Mouse (Mus musculus): Measurements from ENCODE around the gene Bst1.

Gene Bst1

DNA sequence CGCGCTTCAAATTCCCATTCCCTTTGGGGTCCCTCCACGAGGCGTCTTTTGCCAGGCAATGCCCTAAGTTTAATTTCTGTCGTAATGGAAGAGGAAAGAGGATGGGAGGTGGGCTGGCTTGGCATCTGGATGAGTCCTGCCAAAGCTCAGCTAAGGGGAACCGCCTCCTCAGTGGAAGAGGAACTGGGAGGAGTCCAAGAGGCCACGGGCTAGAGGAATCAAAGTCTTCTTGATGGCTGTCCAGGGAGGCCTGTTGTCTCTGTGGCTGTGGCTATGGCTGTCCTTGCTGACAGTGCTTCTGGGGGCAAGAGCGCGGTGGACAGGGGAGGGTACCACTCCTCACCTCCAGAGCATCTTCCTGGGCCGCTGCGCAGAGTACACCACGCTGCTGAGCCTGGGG lies at the start of gene Bst1:
Gene Bst1 (plus strand): TSS at position 191 of the 400 bp plus-strand sequence.
- no peak for DNase-seq

DNA sequence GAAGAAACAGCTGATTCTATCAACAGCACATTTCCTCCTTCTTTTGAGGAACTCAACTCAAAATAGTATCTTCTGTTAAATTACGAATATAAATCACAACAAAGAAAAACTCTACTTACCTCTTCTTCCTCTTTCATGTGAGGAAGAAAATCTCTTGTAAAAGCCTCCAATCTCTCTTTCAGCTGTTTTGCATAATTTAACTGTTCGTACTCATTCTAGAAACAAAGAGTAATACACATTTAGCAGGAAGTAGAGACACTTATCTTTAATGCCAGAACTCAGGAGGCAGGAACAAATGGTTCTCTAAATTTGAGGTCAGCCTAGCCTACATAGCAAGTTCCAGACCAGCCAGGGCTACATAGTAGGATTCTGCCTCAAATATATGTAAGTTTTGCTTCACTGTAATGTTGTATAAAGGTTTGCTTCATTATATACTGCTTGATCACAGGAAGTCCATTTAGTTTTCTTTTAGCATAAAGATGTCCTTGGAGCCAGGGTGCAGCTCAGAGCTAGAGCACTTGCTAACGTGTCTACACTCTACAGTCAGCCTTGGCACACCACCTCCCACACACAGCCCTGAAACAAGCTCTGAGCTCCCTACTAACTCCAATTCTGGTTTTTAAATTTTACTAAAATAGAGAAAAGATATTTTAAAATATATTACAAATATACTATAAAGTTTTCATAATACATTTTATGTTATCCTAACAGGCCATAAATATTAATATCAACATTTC lies 47.9 kb upstream of the Bst1 start:
- DNase-seq, result no peak

DNA sequence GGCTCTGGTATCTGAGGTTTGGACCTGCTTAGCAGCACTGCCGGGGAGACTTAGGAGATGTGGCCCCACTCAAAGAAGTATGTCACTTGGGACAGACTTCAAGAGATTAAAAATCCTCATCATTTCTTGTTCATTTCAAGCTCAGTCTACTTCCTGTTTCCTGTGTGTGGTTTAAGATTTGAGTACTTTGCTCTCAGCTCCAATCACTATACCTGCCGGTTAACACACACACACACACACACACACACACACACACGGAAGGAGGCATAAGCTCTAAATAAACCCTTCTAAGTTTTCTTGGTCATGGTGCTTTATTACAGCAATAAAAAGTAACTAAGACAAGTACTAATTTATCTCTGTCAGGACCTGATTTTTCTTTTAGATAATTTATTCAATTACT lies 47.1 kb upstream of the Bst1 start:
- DNase-seq, result no peak

DNA sequence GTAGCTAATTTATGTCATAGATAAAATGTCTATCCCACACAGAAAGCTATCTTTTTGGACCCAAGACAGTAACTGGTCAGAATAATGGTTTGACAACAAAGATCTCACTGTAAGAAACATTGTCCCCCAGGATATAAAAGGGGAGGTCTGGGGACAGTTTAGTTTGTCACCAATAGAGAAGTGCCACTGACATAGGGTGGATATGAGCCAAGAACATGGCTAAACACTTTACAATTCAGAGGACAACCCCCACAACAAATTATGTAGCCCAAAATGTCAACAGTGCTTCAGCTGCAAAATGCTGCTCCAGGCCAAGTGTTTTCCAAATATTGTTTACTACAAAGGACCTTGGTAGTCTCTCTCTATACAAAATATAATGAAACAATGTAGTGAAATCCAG lies 42.3 kb upstream of the Bst1 start:
- no peak for DNase-seq

- DNase-seq, result no peak
Observed at GRCm38 (mm10) chr5:43776993-43777392, 41.7 kb upstream of the Bst1 start.

DNA sequence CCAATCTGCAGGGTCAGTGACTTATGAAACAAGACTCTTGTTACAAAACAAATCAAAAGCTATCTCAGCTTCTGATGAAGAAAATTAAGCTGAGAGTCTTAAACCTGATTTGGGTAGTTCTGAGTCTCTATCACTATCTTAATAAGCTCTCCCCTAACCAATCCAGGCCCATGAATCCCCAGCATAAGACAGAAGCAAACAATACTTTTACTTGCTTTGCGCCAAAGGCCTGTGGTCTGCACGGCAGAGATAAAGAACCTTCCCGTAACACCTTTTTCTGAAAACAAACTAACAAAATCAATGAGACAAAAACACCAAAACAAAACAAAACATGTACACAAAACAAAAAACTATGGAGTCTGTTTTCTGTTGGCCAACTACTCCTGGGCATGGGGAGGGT lies 40.1 kb upstream of the Bst1 start:
- no peak for DNase-seq

DNA sequence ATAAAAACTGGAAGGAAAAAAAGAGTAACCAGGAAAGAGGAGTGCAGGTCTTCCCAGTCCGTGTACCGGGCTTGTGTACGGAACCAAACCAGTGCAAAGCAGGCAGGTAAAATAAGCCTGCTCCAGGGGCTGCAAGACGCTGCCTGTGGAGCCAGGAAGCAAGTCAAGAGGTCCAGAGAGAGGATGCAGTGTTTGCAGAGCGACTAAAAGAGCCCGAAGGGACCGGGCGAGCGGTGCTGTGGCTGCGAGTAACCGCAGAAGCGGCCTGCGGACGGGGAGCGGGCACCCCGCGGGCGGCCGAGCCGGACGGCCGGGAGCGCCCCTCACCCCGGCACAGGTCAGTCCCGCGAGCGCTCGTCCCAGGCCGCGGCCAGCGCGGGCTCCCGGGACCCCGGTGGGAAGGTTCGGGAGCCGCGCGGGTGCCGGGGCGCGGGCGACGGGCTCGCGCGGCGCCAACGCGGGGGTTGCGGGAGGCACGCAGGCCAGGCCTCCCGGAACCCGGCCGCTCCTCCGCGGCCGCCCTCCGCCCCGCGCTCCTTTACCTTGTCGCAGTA lies 37.2 kb upstream of the Bst1 start:
- DNase-seq, result peak in 1 of 2 experiments; percentile 48

DNA sequence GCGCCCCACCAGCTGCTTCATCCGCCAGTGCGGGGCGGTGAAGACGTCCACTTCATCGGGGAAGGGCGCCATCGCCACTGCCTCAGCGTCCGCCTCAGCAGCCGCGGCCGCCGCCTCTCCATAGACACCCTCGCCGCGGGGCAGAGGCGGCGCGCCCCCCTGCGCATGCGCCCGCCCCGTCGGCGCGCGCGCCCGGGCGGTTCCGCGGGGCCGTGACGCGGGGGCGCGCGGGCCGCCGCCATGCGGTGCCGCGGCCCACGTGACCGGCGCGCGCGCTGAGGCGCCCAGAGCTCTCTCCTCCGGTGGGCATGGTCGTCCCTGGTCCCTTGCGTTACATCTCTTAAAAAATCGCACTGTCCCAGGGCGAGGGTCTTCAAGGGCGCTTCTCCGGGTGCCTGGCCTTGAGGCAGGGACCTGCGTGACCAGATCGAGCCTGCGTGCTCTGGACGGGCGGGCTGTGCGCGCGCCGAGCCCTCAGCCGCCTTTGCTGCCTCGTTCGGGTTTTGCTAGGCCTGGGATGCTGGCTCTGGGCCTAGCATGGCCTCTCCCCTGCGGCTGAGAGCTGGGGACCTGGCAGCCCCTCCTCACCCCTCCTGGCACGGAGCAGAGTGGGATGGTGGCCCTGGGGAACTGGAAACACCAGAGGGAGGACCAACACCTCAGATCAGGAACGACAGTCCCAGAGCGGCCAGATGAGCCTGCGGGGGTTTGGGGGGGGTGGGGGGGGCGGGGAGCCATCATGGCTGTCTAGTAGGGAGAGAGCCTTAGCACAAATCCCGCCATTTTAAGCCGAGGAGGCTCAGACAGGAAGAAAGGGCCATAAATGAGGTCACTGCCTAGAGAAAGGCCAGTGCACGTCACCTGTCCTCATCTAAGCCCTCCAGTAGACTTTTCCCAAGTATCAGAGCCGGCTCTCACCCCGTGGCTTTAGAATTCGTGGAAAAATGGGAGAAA lies 36.4 kb upstream of the Bst1 start:
- DNase-seq, result peak; percentile 68 to 92

GRCm38 (mm10) chr5:43783996-43784395 lies 34.7 kb upstream of the Bst1 start:
- DNase-seq, result no peak

DNA sequence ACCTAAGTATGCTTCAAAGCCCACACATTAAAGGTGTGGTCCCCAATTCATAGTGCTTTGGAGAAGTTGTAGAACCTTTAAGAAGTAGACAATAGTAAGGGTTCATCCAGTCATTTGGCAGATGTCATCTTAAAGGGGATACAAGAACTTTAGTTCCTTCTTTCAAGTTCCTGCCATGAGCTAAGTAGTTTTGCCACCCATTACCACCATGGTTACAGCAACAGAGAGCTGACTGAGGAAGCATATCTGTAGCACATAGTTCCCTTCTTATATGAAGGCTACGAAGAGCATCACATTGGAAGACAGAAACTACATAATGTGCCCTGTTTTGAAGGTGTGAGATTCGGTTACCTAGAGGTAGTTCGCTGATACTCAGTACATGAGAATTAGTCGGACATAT lies 32.1 kb upstream of the Bst1 start:
- no peak for DNase-seq

DNA sequence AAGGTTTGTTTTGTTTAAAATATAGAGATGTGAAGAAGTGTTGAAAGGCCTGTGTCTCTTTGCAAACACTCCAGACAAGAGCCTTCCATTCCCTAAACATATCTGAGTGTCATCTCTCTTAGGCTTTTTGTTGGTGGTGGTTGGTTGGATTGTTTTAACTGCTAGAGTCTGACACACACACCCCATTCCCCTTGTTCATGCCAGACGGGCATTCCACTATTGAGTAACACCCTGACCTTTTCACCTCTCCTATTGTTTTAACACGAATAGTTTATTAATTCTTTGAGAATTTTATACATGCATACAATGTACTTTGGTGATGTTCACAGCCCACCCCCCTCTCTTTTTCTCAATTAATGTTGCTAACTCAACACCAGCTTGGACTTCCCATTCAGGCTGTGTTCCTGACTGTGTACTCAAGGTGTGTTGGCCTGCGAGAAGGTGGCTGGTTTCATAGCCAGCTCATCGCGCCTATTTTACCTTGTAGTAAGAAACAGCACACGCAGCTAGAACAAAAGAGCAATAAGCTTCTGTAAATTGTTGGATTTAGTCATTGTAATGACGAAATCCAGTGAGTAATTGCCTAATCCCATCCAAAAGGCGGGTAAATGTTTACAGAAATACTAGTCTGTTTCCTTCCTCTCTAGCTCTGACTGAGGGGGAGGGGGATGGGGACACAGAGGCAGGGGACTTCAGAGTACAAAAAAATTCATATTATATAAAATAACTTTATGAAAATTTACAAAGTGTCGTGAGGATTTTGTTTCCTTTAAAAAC lies 30.5 kb upstream of the Bst1 start:
- no peak for DNase-seq

DNA sequence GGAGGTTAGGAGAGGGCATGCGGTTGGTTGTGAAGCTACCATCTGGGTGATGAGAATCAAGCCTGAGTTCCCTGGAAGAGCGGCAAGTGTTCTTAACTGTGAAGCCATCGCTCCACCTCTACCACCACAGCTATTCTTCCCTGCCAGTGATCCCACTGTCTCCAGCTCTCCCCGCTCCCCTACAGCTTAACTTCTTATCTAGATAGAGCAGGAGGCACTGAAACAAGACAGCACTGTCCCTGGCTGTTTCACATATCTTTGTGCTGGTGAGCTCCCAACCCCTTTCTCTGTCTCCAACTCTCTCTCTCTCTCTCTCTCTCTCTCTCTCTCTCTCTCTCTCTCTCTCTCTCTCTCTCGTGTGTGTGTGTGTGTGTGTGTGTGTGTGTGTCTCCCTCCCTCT lies 26.3 kb upstream of the Bst1 start:
- DNase-seq, result no peak

- no peak for DNase-seq
Observed at GRCm38 (mm10) chr5:43799530-43799929, 19.2 kb upstream of the Bst1 start.

GRCm38 (mm10) chr5:43800700-43801099 lies 18.0 kb upstream of the Bst1 start:
- DNase-seq, result no peak

DNA sequence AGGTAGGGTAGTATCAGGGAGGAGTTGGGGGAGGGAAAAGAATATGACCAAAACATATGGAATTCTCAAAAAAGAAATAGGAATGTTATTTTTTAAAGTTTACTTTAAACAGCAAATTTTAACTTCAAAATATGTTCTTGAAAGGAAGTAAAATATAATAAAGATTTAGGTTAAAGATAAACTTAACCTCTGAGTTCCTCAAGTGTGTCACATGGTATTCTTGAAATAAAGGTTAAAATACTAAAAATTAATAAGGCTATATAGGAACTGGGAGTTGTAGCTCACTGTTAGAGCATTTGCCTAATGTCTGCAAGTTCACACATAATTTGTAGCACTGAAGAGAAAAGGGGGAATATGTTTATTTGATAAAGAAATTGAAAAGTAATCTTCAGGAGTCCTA lies 17.4 kb upstream of the Bst1 start:
- DNase-seq, result no peak

DNA sequence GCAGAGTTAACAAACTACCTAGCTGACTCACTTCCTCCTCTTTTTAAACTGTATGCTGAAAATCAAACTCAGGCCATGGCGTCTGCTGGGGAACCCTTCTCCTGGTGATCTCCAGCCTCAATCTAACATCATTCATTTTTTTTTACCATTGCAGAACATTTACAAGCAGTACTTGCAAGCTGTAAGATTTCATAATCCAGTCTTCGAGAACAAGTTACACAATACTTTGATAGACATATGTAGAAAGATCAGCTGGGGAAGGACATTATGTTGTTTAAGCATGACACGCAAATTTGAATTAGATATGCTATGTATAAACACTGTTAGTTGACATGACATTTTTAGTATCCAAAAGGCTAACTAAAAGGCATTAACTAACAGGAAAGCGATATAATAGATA lies 16.9 kb upstream of the Bst1 start:
- no peak for DNase-seq

- DNase-seq, result no peak
Observed at GRCm38 (mm10) chr5:43805401-43805800, 13.3 kb upstream of the Bst1 start.

DNA sequence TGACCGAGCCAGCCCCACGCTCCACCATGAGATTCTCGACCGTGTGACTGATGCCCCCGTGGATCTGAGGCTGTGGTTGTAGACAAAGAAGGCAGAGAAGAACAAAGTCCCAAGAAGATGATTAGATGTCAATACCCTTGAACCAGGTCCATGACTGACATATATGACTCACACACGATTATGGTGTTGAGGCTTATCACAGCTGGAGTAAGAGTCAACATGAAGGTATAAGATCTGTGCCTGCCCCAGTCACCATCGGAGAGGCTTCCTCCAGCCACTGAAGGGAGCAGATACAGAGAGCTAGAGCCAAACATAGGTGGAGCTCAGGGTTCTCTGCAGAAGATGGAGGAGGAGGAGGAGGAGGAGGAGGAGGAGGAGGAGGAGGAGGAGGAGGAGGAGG lies 12.3 kb upstream of the Bst1 start:
- no peak for DNase-seq

GRCm38 (mm10) chr5:43806914-43807313 lies 11.8 kb upstream of the Bst1 start:
- DNase-seq, result no peak

GRCm38 (mm10) chr5:43807744-43808696 lies 10.7 kb upstream of the Bst1 start:
- peak; percentile 56 to 66 for DNase-seq

DNA sequence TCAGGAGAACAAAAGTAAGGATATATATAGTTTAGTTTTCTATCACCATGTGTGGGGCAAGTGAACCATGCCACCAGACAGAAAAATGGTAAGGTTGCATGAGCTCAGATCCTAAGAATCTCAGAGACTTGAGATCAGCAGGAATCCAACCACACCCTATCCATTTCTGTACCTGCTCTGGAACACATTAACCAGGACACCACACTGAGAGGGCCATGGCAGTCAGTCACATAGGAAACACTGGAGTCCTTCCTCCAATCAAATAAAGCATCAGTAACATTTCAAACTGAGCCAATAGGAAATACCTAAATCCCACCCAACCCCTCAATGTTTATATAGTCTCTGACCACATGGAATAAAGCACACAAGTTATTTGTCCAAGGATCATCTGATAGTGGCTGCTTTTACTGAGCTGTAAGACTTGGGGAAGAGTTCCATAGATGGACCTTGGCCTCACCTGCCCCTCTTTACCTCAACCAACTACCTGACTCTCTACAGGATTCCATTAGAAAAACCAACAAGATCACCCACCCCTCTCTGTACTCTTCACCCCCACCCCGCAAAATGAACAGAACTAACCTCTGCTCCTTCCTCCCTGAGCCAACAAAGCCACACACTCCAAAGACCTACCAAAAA lies 8.1 kb upstream of the Bst1 start:
- DNase-seq, result no peak

All from cerebellum, adult 18-20 months (tissue).